Mouse (Mus musculus): ENCODE data around the gene Luzp2. TPM values are rescaled to one million over a fixed set of nuclear protein-coding genes. Genes with fewer than 3 reads are reported as not detected.
"Not testable (repeated sequence)": the region's sequence is repeated elsewhere in the genome, so short reads cannot be mapped to it uniquely, and the experiment has no call there.

Gene Luzp2
- total RNA-seq, 2 experiments from 2014 or later = 1.4 to 1.5 TPM

GRCm38 (mm10) chr7:54980585-54980984 is 145.3 kb downstream of the Luzp2 start:
- DNase-seq (ENCODE audit: low spot score in 2 of 2) = no peak

GRCm38 (mm10) chr7:55000397-55000796 is 165.1 kb downstream of the Luzp2 start:
- DNase-seq (ENCODE audit: low spot score in 2 of 2) = no peak

- no peak for DNase-seq (ENCODE audit: low spot score in 2 of 2)
These were observed 174.0 kb downstream of the Luzp2 start for GRCm38 (mm10) chr7:55009173-55009771.

- DNase-seq (ENCODE audit: low spot score in 2 of 2) = not testable (repeated sequence)
These were observed 298.6 kb downstream of the Luzp2 start for GRCm38 (mm10) chr7:55133850-55134249.

- no peak for DNase-seq (ENCODE audit: low spot score in 2 of 2)
These were observed 353.6 kb downstream of the Luzp2 start for GRCm38 (mm10) chr7:55188927-55189326.

GRCm38 (mm10) chr7:55189496-55189895 is 354.2 kb downstream of the Luzp2 start:
- DNase-seq (ENCODE audit: low spot score in 2 of 2) = no peak

- DNase-seq (ENCODE audit: low spot score in 2 of 2) = no peak
These were observed 355.4 kb downstream of the Luzp2 start for GRCm38 (mm10) chr7:55190655-55191054.

- no peak for DNase-seq (ENCODE audit: low spot score in 2 of 2)
These were observed 363.5 kb downstream of the Luzp2 start for GRCm38 (mm10) chr7:55198806-55199205.

- no peak for DNase-seq (ENCODE audit: low spot score in 2 of 2)
These were observed 387.7 kb downstream of the Luzp2 start for GRCm38 (mm10) chr7:55222997-55223396.

GRCm38 (mm10) chr7:55229407-55229806 is 394.1 kb downstream of the Luzp2 start:
- DNase-seq (ENCODE audit: low spot score in 2 of 2) = no peak

All from adrenal gland, adult 18-20 months (tissue).